Mouse (Mus musculus): ENCODE measurements around the gene Bola1.

DNA sequence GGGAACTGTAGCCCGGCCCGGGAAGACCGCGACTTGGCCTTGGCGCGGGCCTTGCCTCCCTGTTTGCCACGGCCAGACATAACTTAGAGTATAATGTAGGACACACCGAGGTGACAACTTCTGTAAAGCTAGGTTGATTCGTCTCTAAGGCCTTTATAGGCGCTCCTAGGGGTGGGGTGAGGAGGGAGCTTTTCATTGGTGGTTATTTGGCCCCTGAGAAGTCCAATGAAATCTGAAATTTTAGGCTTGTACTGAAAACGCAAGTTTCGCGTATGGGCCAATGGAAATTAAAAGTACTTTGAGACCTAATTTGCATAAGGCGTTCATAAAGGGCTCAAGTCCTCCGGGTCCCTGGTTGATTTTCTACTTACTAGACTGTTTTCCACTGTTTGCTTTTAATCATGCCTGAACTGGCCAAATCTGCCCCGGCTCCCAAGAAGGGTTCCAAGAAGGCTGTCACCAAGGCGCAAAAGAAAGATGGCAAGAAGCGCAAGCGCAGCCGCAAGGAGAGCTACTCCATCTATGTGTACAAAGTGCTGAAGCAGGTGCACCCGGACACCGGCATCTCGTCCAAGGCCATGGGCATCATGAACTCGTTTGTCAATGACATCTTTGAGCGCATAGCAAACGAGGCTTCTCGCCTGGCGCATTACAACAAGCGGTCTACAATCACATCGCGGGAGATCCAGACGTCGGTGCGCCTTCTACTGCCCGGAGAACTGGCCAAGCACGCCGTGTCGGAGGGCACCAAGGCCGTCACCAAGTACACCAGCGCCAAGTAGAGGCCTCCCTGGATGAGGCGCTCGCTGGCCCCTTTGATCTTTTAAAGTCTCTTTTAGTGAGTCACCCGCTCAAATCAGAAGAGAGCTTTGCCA, 1.5 kb upstream of the Bola1 start, which contains the start of the genes Hist2h2ac and Hist2h2be:
- TF ChIP-seq POLR2A (IDR thresholded peaks at IDR 0.05; ENCODE audit: control insufficient read depth, low read depth, low read length) (0 out of 2 replicates have a peak, but pooled peaks have one; percentile 54), CTCF (IDR thresholded peaks at IDR 0.05; ENCODE audit: control insufficient read depth, insufficient read depth, insufficient replicate concordance, low read depth, low read length) (no peak)

Data from testis, adult 2 months (tissue).